Mouse (Mus musculus): ENCODE data around the gene Ppip5k1. TPM values are rescaled to one million over a fixed set of nuclear protein-coding genes. Genes with fewer than 3 reads are reported as not detected.

Ppip5k1 gene
- 20.9 and 23.7 TPM in 2 replicates for polyA plus RNA-seq (2021; fragmentation: Nextera tagmentation)
- long read RNA-seq, experiment 1, partial matches to known transcripts: 6 of 15 reads
- long read RNA-seq, experiment 1, other reads (novel, unspliced or antisense): 8 of 15 reads
- long read RNA-seq, experiment 2, partial matches to known transcripts: 27 of 55 reads
- long read RNA-seq, experiment 2, other reads (novel, unspliced or antisense): 21 of 55 reads

DNA sequence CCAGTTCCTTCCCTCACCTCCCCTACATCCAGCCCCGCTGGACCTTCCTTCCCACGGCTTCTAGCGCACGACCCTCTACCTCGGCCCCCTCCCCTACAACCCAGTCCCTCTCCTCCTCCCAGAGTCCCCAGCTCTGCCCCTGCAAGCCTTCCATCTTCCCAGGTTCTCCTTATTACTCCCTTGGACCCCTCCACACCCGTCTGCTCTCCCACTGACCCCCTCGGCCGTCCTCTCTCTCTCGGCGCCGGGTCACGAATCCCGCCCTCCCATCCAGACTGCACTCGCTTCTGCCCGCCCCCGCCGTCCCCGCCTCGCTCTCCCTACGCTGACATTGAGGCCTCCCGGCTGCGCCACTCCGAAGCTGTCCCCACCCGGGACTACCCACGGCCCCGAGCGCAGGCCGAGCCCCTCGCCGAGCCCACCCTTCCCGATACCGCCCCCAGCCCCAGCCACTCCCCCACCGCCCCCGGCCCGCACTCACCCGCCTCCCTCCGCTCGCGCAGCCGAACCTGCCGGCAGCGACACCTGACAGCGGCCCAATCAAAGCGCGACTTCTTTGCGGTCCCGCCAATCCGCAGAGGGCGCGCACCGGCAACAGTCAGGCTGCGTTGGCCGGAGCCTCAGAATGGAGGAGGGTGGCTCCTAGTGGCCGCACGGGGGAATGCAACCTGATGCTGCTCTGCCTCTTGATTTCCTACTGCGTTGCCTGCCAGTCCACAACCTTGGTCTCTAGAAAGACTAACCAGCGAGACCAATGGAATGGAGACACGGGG, at the start of gene Ppip5k1:
Ppip5k1 (minus strand) TSS at position 577 of the 773 bp plus-strand sequence.

DNA sequence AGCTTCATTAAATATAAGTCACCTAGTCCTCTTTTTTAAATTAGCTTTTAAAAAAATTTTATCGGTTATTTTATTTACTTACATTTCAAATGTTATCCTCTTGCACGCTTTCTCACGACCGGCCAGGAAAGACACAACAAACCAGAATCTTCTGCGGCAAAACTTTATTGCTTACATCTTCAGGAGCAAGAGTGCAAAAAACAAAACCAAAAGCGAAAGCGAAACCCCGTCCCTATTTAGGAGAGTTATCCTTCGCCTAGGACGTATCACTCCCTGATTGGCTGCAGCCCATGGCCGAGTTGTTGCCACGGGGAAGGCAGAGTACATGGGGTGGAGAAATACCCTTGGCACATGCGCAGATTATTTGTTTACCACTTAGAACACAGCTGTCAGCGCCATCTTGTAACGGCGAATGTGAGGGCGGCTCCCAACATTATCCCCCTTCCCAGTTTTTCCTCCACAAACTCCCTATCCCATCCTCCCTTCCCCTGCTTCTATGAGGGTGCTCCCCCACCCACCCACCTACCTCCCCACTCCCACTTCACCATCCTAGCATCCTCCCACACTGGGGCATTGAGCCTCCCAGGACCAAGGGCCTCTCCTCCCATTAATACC, 31.9 kb upstream of the Ppip5k1 start, which contains the start of gene Strc:
Strc (minus strand) TSS at position 208 of the 615 bp plus-strand sequence.

DNA sequence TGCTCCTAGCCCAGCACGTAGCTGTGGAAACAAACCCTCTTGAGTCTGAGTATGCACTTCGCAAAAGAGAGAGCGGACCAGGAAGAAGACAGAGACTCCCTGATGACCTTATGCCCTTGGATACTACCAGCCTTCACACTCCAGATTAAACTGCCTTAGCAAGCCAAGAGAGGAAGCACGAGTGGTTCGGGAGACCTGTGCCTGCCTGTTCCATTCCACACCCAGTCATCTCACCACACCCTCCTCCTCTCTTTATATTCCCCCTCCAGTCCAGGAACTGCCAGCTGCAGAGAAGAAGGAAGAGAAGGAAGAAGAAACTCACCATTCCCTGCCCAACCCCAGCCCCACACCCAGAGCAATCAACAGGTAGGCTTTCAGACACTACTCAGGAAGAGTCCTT, 2.3 kb upstream of the Ppip5k1 start, which contains the start of gene Ckmt1:
Ckmt1 (plus strand) TSS at position 221 of the 400 bp plus-strand sequence.

DNA sequence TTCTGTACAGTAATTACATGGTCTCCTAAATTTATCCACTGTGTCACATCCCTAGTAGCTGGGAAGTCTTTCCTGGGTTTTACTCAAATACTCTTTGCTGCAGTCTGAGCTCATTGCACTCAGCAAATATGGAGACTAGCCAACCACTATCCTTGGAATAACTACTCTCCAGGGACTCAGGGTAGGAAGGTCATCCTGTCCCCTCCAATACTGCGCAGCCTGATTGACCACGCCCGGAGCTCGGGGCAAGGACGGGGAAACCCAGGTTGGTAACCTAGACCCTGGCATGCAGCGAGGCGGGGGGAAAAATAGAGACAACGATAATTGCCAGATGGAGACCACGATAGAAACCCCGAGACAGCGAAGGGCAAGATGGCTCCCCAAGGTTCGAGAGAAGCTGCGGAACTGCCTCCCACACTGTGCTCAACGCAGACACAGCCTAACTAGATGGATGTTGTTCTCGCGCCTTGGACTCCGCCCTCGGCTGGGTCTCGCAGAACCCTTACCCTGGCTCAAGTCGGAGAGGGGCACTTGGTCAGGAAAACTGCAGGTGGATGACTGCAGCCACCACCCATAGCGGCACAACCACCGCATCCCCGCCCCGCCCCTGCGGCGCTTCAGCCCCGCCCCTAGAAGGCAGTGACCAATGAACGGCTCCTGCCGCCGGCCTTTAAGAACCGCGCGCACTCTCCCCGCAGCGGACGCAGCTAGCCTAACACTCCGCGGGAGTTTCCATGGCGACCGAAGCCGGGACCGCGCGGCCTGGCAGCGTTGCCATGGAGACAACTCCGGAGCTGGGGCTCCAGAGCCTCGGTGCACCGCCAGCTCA, 66.1 kb downstream of the Ppip5k1 start, which contains the start of gene Map1a:
Map1a (plus strand) TSS at position 700 of the 829 bp plus-strand sequence.

DNA sequence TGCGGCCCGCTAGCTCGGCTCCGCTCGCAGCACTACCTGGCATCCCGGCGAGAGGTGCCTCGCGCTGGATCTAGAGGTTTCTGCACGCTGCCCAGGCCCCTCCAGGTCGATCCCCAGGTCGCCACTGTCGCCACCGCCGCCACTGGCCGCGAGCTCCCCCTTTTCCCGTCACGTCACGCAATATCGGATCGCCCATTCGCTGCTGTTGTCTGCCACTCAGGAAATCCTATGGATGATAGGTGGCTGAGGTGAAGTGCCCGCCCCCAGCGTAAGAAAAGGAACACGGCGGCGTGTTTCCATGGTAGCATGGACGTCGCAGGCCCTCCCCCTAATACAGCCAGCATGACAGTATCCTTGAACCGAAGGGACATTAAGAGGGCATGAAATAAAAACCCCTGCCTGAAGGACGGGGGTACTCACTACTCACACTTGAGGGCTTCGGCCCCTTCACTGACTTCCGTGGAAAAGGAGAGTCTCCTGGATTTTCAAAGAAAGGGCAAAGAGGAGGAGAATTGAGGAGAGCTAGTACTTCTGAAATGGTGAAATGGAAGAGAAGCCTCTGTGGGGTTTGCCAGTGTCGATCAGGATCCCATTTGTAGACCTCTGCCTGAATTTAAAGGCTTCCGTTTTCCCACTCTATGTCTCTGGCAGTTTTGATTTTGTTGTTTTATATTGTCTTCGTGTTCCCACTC, 83.8 kb downstream of the Ppip5k1 start, which contains the start of gene Trp53bp1:
Trp53bp1 (minus strand) TSS at position 172 of the 692 bp plus-strand sequence.

Other genes starting within 250 kb of the Ppip5k1 start
- not detected in 2 replicates for gene Tgm7, start 245.6 kb downstream of the Ppip5k1 start, polyA plus RNA-seq (2021; fragmentation: Nextera tagmentation)
- 10.6 and 11.4 TPM in 2 replicates for gene Adal, start 215.0 kb downstream of the Ppip5k1 start, polyA plus RNA-seq (2021; fragmentation: Nextera tagmentation)
- gene Lcmt2, start 214.7 kb downstream of the Ppip5k1 start, polyA plus RNA-seq (2021; fragmentation: Nextera tagmentation): 7.2 and 10.3 TPM in 2 replicates
- 9.9 and 10.8 TPM in 2 replicates for gene Tubgcp4, start 184.7 kb downstream of the Ppip5k1 start, polyA plus RNA-seq (2021; fragmentation: Nextera tagmentation)
- 1.6 and 2.0 TPM in 2 replicates for gene Zscan29, start 184.3 kb downstream of the Ppip5k1 start, polyA plus RNA-seq (2021; fragmentation: Nextera tagmentation)
- gene Trp53bp1, start 84.0 kb downstream of the Ppip5k1 start, polyA plus RNA-seq (2021; fragmentation: Nextera tagmentation): 20.1 and 21.6 TPM in 2 replicates
- 122 and 145 TPM in 2 replicates for gene Map1a, start 65.8 kb downstream of the Ppip5k1 start, polyA plus RNA-seq (2021; fragmentation: Nextera tagmentation)
- gene Ckmt1, start 2.3 kb upstream of the Ppip5k1 start, polyA plus RNA-seq (2021; fragmentation: Nextera tagmentation): 323 and 342 TPM in 2 replicates
- 0.06 and 0.10 TPM in 2 replicates for gene Strc, start 31.8 kb upstream of the Ppip5k1 start, polyA plus RNA-seq (2021; fragmentation: Nextera tagmentation)
- 70.8 and 80.6 TPM in 2 replicates for gene Pdia3, start 58.4 kb upstream of the Ppip5k1 start, polyA plus RNA-seq (2021; fragmentation: Nextera tagmentation)
- 1.3 and 1.4 TPM in 2 replicates for gene Catsper2, start 58.4 kb upstream of the Ppip5k1 start, polyA plus RNA-seq (2021; fragmentation: Nextera tagmentation)
- gene Ell3, start 88.9 kb upstream of the Ppip5k1 start, polyA plus RNA-seq (2021; fragmentation: Nextera tagmentation): 1.0 and 1.1 TPM in 2 replicates
- 653 and 686 TPM in 2 replicates for gene Serf2, start 93.8 kb upstream of the Ppip5k1 start, polyA plus RNA-seq (2021; fragmentation: Nextera tagmentation)
- 127 and 137 TPM in 2 replicates for gene Hypk, start 97.9 kb upstream of the Ppip5k1 start, polyA plus RNA-seq (2021; fragmentation: Nextera tagmentation)
- 0.11 and 0.25 TPM in 2 replicates for gene Serinc4, start 101.4 kb upstream of the Ppip5k1 start, polyA plus RNA-seq (2021; fragmentation: Nextera tagmentation)
- gene Mfap1b, start 118.7 kb upstream of the Ppip5k1 start, polyA plus RNA-seq (2021; fragmentation: Nextera tagmentation): 47.6 and 50.2 TPM in 2 replicates
- gene Mfap1a, start 151.3 kb upstream of the Ppip5k1 start, polyA plus RNA-seq (2021; fragmentation: Nextera tagmentation): 11.9 and 14.6 TPM in 2 replicates
- 1.0 and 1.1 TPM in 2 replicates for gene Wdr76, start 151.3 kb upstream of the Ppip5k1 start, polyA plus RNA-seq (2021; fragmentation: Nextera tagmentation)

Data from layer of hippocampus, adult 6 months (tissue).